Mouse (Mus musculus) neural tube, embryonic 13.5 days (tissue): ENCODE results near the gene Rbm48. TPM values are rescaled to one million over a fixed set of nuclear protein-coding genes. Genes with fewer than 3 reads are reported as not detected.

Source experiments
- ATAC-seq: fragments of 200-750 bp; cut with Nextera tagmentation; 2 replicates; pipeline ENCODE4 v1.8.0; 2017; ENCODE audit warnings: low read depth, mild to moderate bottlenecking, moderate TSS enrichment, moderate library complexity
- H3K27ac ChIP-seq: fragments of 300-500 bp; sonication (generic); replicated peaks from 2 replicates; pipeline ENCODE4 v1.5.1; 2015; ENCODE audit warnings: moderate library complexity, mild to moderate bottlenecking, inconsistent platforms
- H3K27me3 ChIP-seq: fragments of 300-500 bp; sonication (generic); 2 replicates; pipeline ENCODE4 v1.6.1; 2015; ENCODE audit warnings: mild to moderate bottlenecking, inconsistent platforms
- H3K36me3 ChIP-seq: fragments of 300-500 bp; sonication (generic); 2 replicates; pipeline ENCODE4 v1.6.1; 2015; ENCODE audit warnings: mild to moderate bottlenecking, inconsistent platforms
- H3K4me1 ChIP-seq: fragments of 300-500 bp; sonication (generic); replicated peaks from 2 replicates; pipeline ENCODE4 v1.6.1; 2015; ENCODE audit warnings: inconsistent platforms
- H3K4me2 ChIP-seq: fragments of 300-500 bp; sonication (generic); 2 replicates; pipeline ENCODE4 v1.6.1; 2015; ENCODE audit warnings: inconsistent platforms, mild to moderate bottlenecking, moderate library complexity
- H3K4me3 ChIP-seq: fragments of 300-500 bp; sonication (generic); 2 replicates; pipeline ENCODE4 v1.5.1; 2015; ENCODE audit warnings: mild to moderate bottlenecking, inconsistent platforms
- H3K9ac ChIP-seq: fragments of 300-500 bp; sonication (generic); 2 replicates; pipeline ENCODE4 v1.6.1; 2015; ENCODE audit warnings: moderate library complexity, mild to moderate bottlenecking, inconsistent platforms
- H3K9me3 ChIP-seq: fragments of 300-500 bp; sonication (generic); 2 replicates; pipeline ENCODE4 v1.6.1; 2016; ENCODE audit warnings: inconsistent platforms
- WGBS: fragments of 180-500 bp; shearing (Covaris S2); methylation state at CpG from one replicate; pipeline ENCODE4 v1.1.7; 2015; 5-methylcytosine and 5-hydroxymethylcytosine counted together
- polyA plus RNA-seq: library from polyadenylated mRNA; unstranded; fragments of >200 nt; fragmentation: Nextera tagmentation; extraction: Ambion mirVana; gene quantifications from 2 replicates; pipeline ENCODE4 v1.2.1, GENCODE M21; 2015

Rbm48 gene
- polyA plus RNA-seq, 1 experiment from 2014 or later = 16.5 TPM

- Histone ChIP-seq H3K4me2 (no peak overlapping the region), H3K4me1 (peaks cover 14% of the 10 kb centered on the region; the same call in 1 of the 2 replicates), H3K9ac (no peak overlapping the region), H3K9me3 (no peaks in the 10 kb centered on the region), H3K27me3 (no peaks in the 10 kb centered on the region), H3K4me3 (no peak overlapping the region), H3K36me3 (peaks cover 19% of the 10 kb centered on the region), H3K27ac (no peak overlapping the region)
- 92% methylated on average over 3 of the region's 3 CpGs for WGBS
- no peak for ATAC-seq
Observed at GRCm38 (mm10) chr5:3600790-3601189, 4.4 kb upstream of the Rbm48 start.

- H3K4me1 ChIP-seq = peaks cover 17% of the 10 kb centered on the region
- H3K9ac ChIP-seq = no peak overlapping the region
- peaks cover 14% of the 10 kb centered on the region for H3K36me3 ChIP-seq
- no peaks in the 10 kb centered on the region for H3K9me3 ChIP-seq
- no peak overlapping the region for H3K27ac ChIP-seq
- 73% methylated on average over 1 of the region's 1 CpGs for WGBS
- H3K4me3 ChIP-seq = no peak overlapping the region
- H3K27me3 ChIP-seq = no peaks in the 10 kb centered on the region
- no peak overlapping the region for H3K4me2 ChIP-seq
- ATAC-seq = no peak
Observed at GRCm38 (mm10) chr5:3600298-3600697, 3.9 kb upstream of the Rbm48 start.

DNA sequence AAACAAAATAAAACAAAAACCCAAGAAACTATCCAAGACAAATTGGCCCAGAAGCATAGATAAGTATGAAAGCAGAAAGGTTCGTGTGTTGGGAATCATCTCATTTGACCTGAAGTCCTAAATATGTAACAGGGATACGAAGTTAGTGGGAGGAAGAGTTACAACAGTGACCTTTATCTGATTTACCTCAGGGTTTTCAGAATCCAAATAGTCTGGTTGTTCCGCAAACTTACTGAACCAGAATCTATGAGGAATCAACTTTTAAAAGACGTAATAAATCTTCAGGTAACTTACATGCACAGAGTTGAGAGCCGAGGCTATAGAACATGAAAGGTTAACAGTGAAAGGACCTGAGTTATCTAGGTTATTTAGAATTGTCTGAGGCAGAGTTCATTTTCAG is 2.4 kb upstream of the Rbm48 start:
- Histone ChIP-seq H3K4me1 (peaks cover 32% of the 10 kb centered on the region), H3K4me3 (no peak overlapping the region), H3K4me2 (no peak overlapping the region), H3K36me3 (peaks cover 3% of the 10 kb centered on the region), H3K27me3 (no peaks in the 10 kb centered on the region), H3K9ac (no peak overlapping the region), H3K9me3 (no peaks in the 10 kb centered on the region), H3K27ac (no peak overlapping the region)
- no peak for ATAC-seq
- 92% methylated on average over 5 of the region's 5 CpGs for WGBS

GRCm38 (mm10) chr5:3597171-3597570 is 786 bp upstream of the Rbm48 start:
- Histone ChIP-seq H3K4me2 (peak overlapping the region; percentile 70), H3K9me3 (no peaks in the 10 kb centered on the region), H3K9ac (peak overlapping the region; percentile 77), H3K4me1 (peaks cover 32% of the 10 kb centered on the region), H3K27ac (no peak overlapping the region), H3K36me3 (peaks cover 6% of the 10 kb centered on the region; the same call in 1 of the 2 replicates), H3K27me3 (no peaks in the 10 kb centered on the region), H3K4me3 (peak overlapping the region; percentile 78)
- no peak for ATAC-seq

DNA sequence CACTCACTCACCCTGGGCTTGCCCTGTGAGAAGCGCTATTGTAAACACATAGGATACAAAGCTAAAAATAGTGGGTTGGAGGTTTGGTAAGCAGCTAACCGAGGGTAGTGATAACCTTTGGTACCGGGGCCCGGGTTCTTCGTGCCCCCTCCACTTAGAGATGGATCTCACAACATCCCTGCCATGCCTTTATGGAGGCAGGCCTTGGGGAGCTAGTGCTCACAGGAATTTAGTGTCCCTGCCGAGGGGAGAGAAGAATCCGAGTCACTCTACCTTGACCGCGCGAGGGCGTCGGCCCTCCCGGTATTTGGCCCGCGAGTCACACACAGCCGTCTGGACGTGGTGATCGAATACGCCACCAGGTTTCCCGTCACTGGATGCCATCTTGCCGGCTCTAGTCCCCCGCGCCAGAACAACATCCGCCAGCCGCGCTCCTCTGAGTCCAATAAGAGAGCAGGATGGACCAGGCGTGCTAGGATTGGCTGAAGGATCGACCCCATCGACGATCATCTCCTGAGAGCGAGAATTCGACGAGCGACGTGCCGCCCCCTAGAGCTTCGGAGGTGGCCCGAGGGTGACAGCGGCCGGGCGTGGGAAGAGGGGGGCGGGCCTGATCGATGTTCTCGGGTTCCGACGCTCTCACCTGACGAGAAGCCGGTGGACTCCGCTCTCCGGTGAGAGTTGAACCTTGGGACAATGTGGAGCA is 539 bp downstream of the Rbm48 start, which contains the start of gene Pex1:
Gene Pex1, plus strand, starts transcription at position 374 of the 706 bp plus-strand sequence.
- ATAC-seq = peak; percentile 99
- Histone ChIP-seq H3K9me3 (no peaks in the 10 kb centered on the region), H3K27ac (peak within 1 kb of the TSS; percentile 78), H3K9ac (peak within 1 kb of the TSS; percentile 77), H3K4me1 (peaks cover 32% of the 10 kb centered on the region), H3K4me2 (peak within 1 kb of the TSS; percentile 84), H3K36me3 (peaks cover 20% of the 10 kb centered on the region), H3K27me3 (no peaks in the 10 kb centered on the region), H3K4me3 (peak within 1 kb of the TSS; percentile 78)
- under 1% methylated on average over 50 of the region's 50 CpGs for WGBS

DNA sequence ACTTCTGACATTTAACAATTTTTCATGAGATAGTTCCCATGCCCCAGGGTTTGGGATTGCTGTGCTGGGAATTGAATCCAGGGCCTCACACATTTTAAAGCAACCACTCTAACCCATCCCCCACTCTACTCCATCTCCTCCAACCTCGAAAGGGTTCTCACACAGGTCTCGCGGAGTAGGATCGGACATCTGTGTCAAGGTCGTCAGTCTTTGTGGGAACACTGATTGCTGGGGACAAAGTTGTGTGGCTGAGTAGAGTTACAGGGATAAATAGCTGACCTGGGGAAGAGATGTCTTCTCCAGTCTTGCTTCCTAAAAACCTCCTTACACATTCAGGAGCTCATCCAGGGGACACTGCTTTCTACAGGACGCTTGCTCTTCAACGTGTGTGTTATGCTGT is 17.3 kb downstream of the Rbm48 start:
- Histone ChIP-seq H3K9ac (no peak overlapping the region), H3K36me3 (peaks cover 94% of the 10 kb centered on the region), H3K4me2 (no peak overlapping the region), H3K27ac (no peak overlapping the region), H3K9me3 (no peaks in the 10 kb centered on the region; the same call in 1 of the 2 replicates), H3K27me3 (no peaks in the 10 kb centered on the region), H3K4me3 (no peak overlapping the region), H3K4me1 (no peaks in the 10 kb centered on the region)
- 97% methylated on average over 7 of the region's 7 CpGs for WGBS
- no peak for ATAC-seq

GRCm38 (mm10) chr5:3577939-3578338 is 18.4 kb downstream of the Rbm48 start:
- H3K27me3 ChIP-seq = no peaks in the 10 kb centered on the region
- H3K27ac ChIP-seq = no peak overlapping the region
- no peak overlapping the region for H3K4me2 ChIP-seq
- no peak overlapping the region for H3K9ac ChIP-seq
- H3K4me1 ChIP-seq = no peaks in the 10 kb centered on the region
- no peak for ATAC-seq
- H3K4me3 ChIP-seq = no peak overlapping the region
- peaks cover 95% of the 10 kb centered on the region for H3K36me3 ChIP-seq
- H3K9me3 ChIP-seq = peaks cover 4% of the 10 kb centered on the region; the same call in 1 of the 2 replicates
- WGBS = 96% methylated on average over 2 of the region's 2 CpGs

DNA sequence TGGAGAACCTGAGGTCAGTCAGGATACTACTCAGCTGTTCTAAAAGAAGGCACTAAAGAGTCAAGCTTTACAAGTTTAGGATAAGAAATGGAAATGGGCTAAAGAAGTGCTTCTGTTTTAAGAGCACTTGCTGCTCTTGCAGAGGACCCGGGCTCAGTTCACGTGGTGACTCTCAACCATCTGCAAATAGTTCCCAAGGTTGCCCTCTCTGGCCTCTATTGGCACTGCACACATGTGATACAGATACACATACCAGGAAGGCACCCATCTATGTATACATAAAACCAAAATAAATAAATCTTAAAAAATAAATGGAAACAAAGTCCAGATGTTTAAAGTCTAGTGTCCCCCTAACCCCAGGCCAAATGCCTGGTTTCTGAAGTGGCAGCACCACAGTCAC is 21.6 kb downstream of the Rbm48 start:
- peaks cover 99% of the 10 kb centered on the region for H3K36me3 ChIP-seq
- no peak overlapping the region for H3K9ac ChIP-seq
- no peak overlapping the region for H3K4me2 ChIP-seq
- H3K9me3 ChIP-seq = peaks cover 4% of the 10 kb centered on the region; the same call in 1 of the 2 replicates
- H3K27ac ChIP-seq = no peak overlapping the region
- ATAC-seq = no peak
- H3K4me1 ChIP-seq = no peaks in the 10 kb centered on the region
- H3K27me3 ChIP-seq = no peaks in the 10 kb centered on the region
- 90% methylated on average over 2 of the region's 2 CpGs for WGBS
- no peak overlapping the region for H3K4me3 ChIP-seq

- Histone ChIP-seq H3K4me3 (no peak within 1 kb of the TSS), H3K4me1 (no peaks in the 10 kb centered on the region), H3K4me2 (no peak within 1 kb of the TSS), H3K27me3 (no peaks in the 10 kb centered on the region), H3K9me3 (peaks cover 4% of the 10 kb centered on the region; the same call in 1 of the 2 replicates), H3K9ac (no peak within 1 kb of the TSS), H3K36me3 (peaks cover 94% of the 10 kb centered on the region), H3K27ac (no peak within 1 kb of the TSS)
- no peak for ATAC-seq
- 94% methylated on average over 4 of the region's 4 CpGs for WGBS
Observed at GRCm38 (mm10) chr5:3571266-3571665, 25.1 kb downstream of the Rbm48 start, which contains the start of gene 1700109H08Rik. Gene 1700109H08Rik, plus strand, starts transcription at chr5:3571566.

GRCm38 (mm10) chr5:3554198-3554597 is 42.2 kb downstream of the Rbm48 start:
- H3K9ac ChIP-seq = no peak overlapping the region
- no peaks in the 10 kb centered on the region for H3K27me3 ChIP-seq
- H3K4me2 ChIP-seq = no peak overlapping the region
- WGBS = 94% methylated on average over 2 of the region's 2 CpGs
- H3K9me3 ChIP-seq = no peaks in the 10 kb centered on the region
- H3K27ac ChIP-seq = no peak overlapping the region
- ATAC-seq = no peak
- peaks cover 37% of the 10 kb centered on the region for H3K36me3 ChIP-seq
- H3K4me1 ChIP-seq = no peaks in the 10 kb centered on the region
- no peak overlapping the region for H3K4me3 ChIP-seq

GRCm38 (mm10) chr5:3551481-3551880 is 44.9 kb downstream of the Rbm48 start:
- Histone ChIP-seq H3K36me3 (peaks cover 25% of the 10 kb centered on the region), H3K4me1 (0 out of 2 replicates have a peak, but pooled peaks cover under 1% of the 10 kb centered on the region), H3K9ac (no peak overlapping the region), H3K27ac (no peak overlapping the region), H3K4me3 (no peak overlapping the region), H3K4me2 (no peak overlapping the region), H3K27me3 (no peaks in the 10 kb centered on the region), H3K9me3 (no peaks in the 10 kb centered on the region)
- ATAC-seq = no peak
- 95% methylated on average over 1 of the region's 1 CpGs for WGBS

GRCm38 (mm10) chr5:3546226-3546625 is 50.2 kb downstream of the Rbm48 start:
- Histone ChIP-seq H3K4me1 (peaks cover 22% of the 10 kb centered on the region), H3K36me3 (peaks cover 6% of the 10 kb centered on the region; the same call in 1 of the 2 replicates), H3K4me2 (no peak overlapping the region), H3K9me3 (no peaks in the 10 kb centered on the region), H3K4me3 (no peak overlapping the region), H3K27ac (no peak overlapping the region), H3K9ac (no peak overlapping the region), H3K27me3 (no peaks in the 10 kb centered on the region)
- WGBS = 88% methylated on average over 1 of the region's 1 CpGs
- no peak for ATAC-seq

- Histone ChIP-seq H3K4me2 (peak overlapping the region; percentile 79), H3K4me1 (peaks cover 22% of the 10 kb centered on the region), H3K4me3 (peak overlapping the region; percentile 91), H3K27me3 (no peaks in the 10 kb centered on the region), H3K27ac (no peak overlapping the region), H3K9me3 (no peaks in the 10 kb centered on the region), H3K9ac (peak overlapping the region; percentile 91), H3K36me3 (peaks cover 6% of the 10 kb centered on the region; the same call in 1 of the 2 replicates)
- WGBS = 8% methylated on average over 7 of the region's 7 CpGs
- ATAC-seq = peak; percentile 51
Observed at GRCm38 (mm10) chr5:3544480-3544769, 52.0 kb downstream of the Rbm48 start.
